Mouse (Mus musculus) right cerebral cortex, postnatal 4 days (tissue): ENCODE measurements around the gene Ephb1.

Experiments used
- DNase-seq: peaks from one replicate; pipeline ENCODE4 v3.0.0-alpha.2; 2022

Ephb1 gene

GRCm38 (mm10) chr9:102351721-102352120, 2.8 kb downstream of the Ephb1 start:
- DNase-seq, result peak; percentile 32

- no peak for DNase-seq
These were observed 3.3 kb downstream of the Ephb1 start for GRCm38 (mm10) chr9:102351221-102351620.

- no peak for DNase-seq
These were observed 3.8 kb downstream of the Ephb1 start for GRCm38 (mm10) chr9:102350696-102351095.

GRCm38 (mm10) chr9:102350076-102350475, 4.4 kb downstream of the Ephb1 start:
- no peak for DNase-seq

GRCm38 (mm10) chr9:102346801-102347200, 7.7 kb downstream of the Ephb1 start:
- DNase-seq, result no peak

- DNase-seq, result no peak
These were observed 9.0 kb downstream of the Ephb1 start for GRCm38 (mm10) chr9:102345474-102345873.

GRCm38 (mm10) chr9:102345047-102345446, 9.4 kb downstream of the Ephb1 start:
- no peak for DNase-seq

- no peak for DNase-seq
These were observed 10.2 kb downstream of the Ephb1 start for GRCm38 (mm10) chr9:102344086-102344930.

GRCm38 (mm10) chr9:102343061-102343460, 11.4 kb downstream of the Ephb1 start:
- DNase-seq, result no peak

GRCm38 (mm10) chr9:102342026-102342425, 12.5 kb downstream of the Ephb1 start:
- DNase-seq, result no peak

- DNase-seq, result no peak
These were observed 13.7 kb downstream of the Ephb1 start for GRCm38 (mm10) chr9:102340768-102341167.

- DNase-seq, result no peak
These were observed 18.8 kb downstream of the Ephb1 start for GRCm38 (mm10) chr9:102335571-102336282.

- DNase-seq, result no peak
These were observed 24.0 kb downstream of the Ephb1 start for GRCm38 (mm10) chr9:102330266-102331060.

GRCm38 (mm10) chr9:102327625-102328150, 26.8 kb downstream of the Ephb1 start:
- no peak for DNase-seq

- no peak for DNase-seq
These were observed 39.1 kb downstream of the Ephb1 start for GRCm38 (mm10) chr9:102315436-102315835.

- DNase-seq, result no peak
These were observed 39.7 kb downstream of the Ephb1 start for GRCm38 (mm10) chr9:102314795-102315194.

- no peak for DNase-seq
These were observed 44.1 kb downstream of the Ephb1 start for GRCm38 (mm10) chr9:102310431-102310830.

- no peak for DNase-seq
These were observed 45.2 kb downstream of the Ephb1 start for GRCm38 (mm10) chr9:102309278-102309677.

- no peak for DNase-seq
These were observed 46.8 kb downstream of the Ephb1 start for GRCm38 (mm10) chr9:102307656-102308055.

GRCm38 (mm10) chr9:102306645-102307415, 47.7 kb downstream of the Ephb1 start:
- DNase-seq, result no peak

- no peak for DNase-seq
These were observed 48.9 kb downstream of the Ephb1 start for GRCm38 (mm10) chr9:102305432-102306100.

GRCm38 (mm10) chr9:102304796-102305195, 49.7 kb downstream of the Ephb1 start:
- DNase-seq, result no peak
